Mouse (Mus musculus) C2C12 (cell line): ENCODE results near the gene Hes7. TPM values are rescaled to one million over a fixed set of nuclear protein-coding genes. Genes with fewer than 3 reads are reported as not detected.

ENCODE experiments used
- H3K27me3 ChIP-seq: one replicate; pipeline ENCODE4 v1.6.1; 2011; ENCODE audit not compliant: control insufficient read depth, insufficient read depth, insufficient read length
- H3K36me3 ChIP-seq: one replicate; pipeline ENCODE4 v1.6.1; 2011; ENCODE audit not compliant: control insufficient read depth, insufficient read depth
- H3K4me3 ChIP-seq: one replicate; pipeline ENCODE4 v1.5.1; 2011; ENCODE audit warnings: mild to moderate bottlenecking, control low read depth; ENCODE audit not compliant: poor library complexity, insufficient read depth, severe bottlenecking
- H3K79me2 ChIP-seq: one replicate; pipeline ENCODE4 v1.6.1; 2011; ENCODE audit not compliant: control insufficient read depth, insufficient read depth
- H3K79me3 ChIP-seq: one replicate; pipeline ENCODE4 v1.6.1; 2011; ENCODE audit warnings: low read depth, control low read depth
- H3ac ChIP-seq: one replicate; pipeline ENCODE3; 2011; ENCODE audit warnings: low read depth; ENCODE audit not compliant: control insufficient read depth, insufficient read length
- CEBPB ChIP-seq: IDR thresholded peaks from one replicate; pipeline ENCODE4 v1.6.1; 2011; ENCODE audit warnings: low read depth, mild to moderate bottlenecking, control low read depth, moderate library complexity
- CTCF ChIP-seq: IDR thresholded peaks from one replicate; pipeline ENCODE4 v1.5.1; 2011; ENCODE audit not compliant: control insufficient read depth, insufficient read depth, insufficient read length
- FOSL1 ChIP-seq: IDR thresholded peaks from one replicate; pipeline ENCODE4 v1.8.0; 2011; ENCODE audit warnings: mild to moderate bottlenecking, low read length; ENCODE audit not compliant: poor library complexity, insufficient read depth, severe bottlenecking
- MAX ChIP-seq: IDR thresholded peaks from one replicate; pipeline ENCODE4 v1.6.1; 2011; ENCODE audit warnings: mild to moderate bottlenecking, control low read depth
- MYOD1 ChIP-seq: IDR thresholded peaks from one replicate; pipeline ENCODE4 v1.6.1; 2011; ENCODE audit warnings: low read depth; ENCODE audit not compliant: control insufficient read depth, insufficient read length
- MYOG ChIP-seq: IDR thresholded peaks from one replicate; pipeline ENCODE4 v1.6.1; 2011; ENCODE audit not compliant: control insufficient read depth, insufficient read length; ENCODE audit errors: extremely low read depth
- USF1 ChIP-seq: IDR thresholded peaks from one replicate; pipeline ENCODE4 v1.6.1; 2011; ENCODE audit warnings: low read depth, mild to moderate bottlenecking, control low read depth, moderate library complexity
- polyA plus RNA-seq: library from polyadenylated mRNA; unstranded; fragments of >200 nt; fragmentation: generic; extraction: Trizol; gene quantifications from one replicate; pipeline ENCODE4 v1.2.1, GENCODE M21; 2012; ENCODE audit warnings: missing spikeins

The Hes7 gene
- polyA plus RNA-seq, 1 experiment: 0.06 TPM

DNA sequence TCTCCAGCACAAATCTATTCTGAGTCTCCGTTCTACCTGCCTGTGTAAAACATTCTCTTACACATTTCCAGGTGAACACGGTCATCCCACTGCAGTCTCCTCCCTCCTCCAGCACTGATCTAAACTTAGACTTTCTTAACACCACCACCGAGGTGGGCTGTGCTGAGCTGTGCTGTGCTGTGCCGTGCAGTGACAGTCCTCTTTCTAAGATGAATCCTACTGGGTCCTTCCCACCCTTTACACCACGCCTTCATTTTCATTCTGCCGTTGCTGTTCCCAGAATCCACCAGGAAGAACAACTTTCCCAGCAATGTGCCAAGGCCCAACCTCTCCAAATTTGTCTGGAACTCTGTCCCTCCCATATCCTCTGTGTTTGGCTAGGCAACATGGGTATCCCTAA, 33.8 kb upstream of the Hes7 start:
- no peak overlapping the region for H3K4me3 ChIP-seq
- H3K79me3 ChIP-seq: peaks cover 18% of the 10 kb centered on the region
- TF ChIP-seq CEBPB (no peak), CTCF (no peak), USF1 (no peak), FOSL1 (no peak), MAX (no peak), MYOG (no peak), MYOD1 (no peak)
- H3K79me2 ChIP-seq: peaks cover 29% of the 10 kb centered on the region
- H3K27me3 ChIP-seq: no peaks in the 10 kb centered on the region
- peaks cover 13% of the 10 kb centered on the region for H3K36me3 ChIP-seq
- H3ac ChIP-seq: no peak overlapping the region

DNA sequence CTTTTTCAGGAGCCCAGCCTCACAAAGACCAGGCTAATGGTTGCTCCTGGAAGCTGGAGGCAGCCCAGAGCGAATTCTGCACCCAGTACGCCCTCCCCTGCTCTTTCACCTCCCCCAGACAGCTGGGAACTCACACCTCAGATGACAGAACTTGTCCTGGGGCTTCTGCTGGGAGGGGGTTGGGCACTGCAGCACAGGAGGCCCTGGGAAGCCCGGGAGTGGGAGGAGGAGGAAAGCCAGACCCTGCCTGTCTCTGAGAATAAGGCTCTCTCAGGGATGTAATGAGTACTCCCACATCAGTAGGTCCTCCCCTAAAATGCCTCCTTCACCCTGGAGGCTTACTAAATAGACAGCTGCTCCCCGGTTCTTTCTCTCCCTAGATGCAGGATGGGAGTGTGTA, 33.1 kb upstream of the Hes7 start:
- Histone ChIP-seq H3K27me3 (no peaks in the 10 kb centered on the region), H3K36me3 (peaks cover 17% of the 10 kb centered on the region), H3K4me3 (no peak overlapping the region), H3ac (no peak overlapping the region), H3K79me3 (peaks cover 18% of the 10 kb centered on the region), H3K79me2 (peaks cover 36% of the 10 kb centered on the region)
- no peak for TF ChIP-seq MYOD1
- TF ChIP-seq CEBPB: no peak
- no peak for TF ChIP-seq USF1
- TF ChIP-seq CTCF: no peak
- no peak for TF ChIP-seq MAX
- no peak for TF ChIP-seq FOSL1
- TF ChIP-seq MYOG: no peak

DNA sequence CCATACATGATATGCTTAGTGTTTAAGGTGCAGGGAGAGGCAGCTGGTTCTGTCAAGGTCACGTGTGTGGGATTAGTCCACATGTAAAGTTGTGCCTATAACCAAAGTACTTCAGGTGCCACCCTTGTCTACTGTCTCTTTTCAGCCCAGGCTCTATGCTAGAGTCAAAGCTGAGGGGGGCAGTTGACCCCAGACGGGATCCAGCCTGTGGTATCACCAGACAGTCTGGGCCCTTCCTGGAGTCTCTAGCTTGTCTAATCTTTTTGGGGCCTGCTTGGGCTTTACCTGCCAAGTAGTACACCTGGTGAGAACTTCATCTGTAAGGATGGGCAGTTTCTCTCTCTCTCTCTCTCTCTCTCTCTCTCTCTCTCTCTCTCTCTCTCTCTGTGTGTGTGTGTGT, 32.6 kb upstream of the Hes7 start:
- H3K27me3 ChIP-seq: no peaks in the 10 kb centered on the region
- peaks cover 36% of the 10 kb centered on the region for H3K79me2 ChIP-seq
- no peak overlapping the region for H3ac ChIP-seq
- peaks cover 19% of the 10 kb centered on the region for H3K36me3 ChIP-seq
- TF ChIP-seq MYOD1 (no peak), MYOG (no peak), USF1 (no peak), MAX (no peak), CTCF (no peak), CEBPB (no peak), FOSL1 (no peak)
- H3K79me3 ChIP-seq: peaks cover 18% of the 10 kb centered on the region
- H3K4me3 ChIP-seq: no peak overlapping the region

DNA sequence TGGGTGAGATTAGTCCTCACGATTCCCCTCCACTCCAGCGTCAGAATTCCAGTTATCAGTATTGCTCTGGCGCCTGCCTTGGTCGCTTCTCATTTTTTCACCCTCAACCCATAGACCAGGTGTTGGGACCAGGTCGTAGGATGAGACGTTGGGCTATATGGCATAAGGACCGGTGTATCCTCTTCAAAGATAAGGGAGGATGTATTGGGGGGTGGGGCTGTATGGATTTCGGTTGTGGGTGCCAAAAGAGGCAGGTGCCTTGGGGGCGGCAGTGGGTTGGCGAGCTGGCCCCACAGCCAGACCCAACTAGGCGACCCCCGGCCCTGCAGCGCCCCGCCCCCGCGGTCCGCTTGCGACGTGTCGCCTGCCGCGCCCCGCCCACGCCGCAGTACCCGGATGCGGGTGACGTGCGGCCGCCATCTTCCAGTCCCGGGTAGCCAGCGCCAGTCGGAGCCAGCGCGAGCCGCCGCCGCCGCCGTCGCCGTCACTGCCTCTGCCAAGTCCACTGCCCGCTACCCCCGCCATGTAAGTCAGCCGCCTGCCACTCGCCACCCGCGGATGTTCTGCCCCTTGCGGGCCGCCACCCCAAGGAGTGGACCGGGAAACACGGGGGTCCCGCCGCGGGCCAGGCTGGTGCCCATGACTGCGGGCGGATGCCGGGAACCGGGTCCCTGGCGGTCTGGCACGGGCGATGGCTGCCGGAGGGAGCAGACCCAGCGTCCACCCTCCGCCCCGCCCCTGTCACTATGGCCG, 31.9 kb upstream of the Hes7 start, which contains the start of gene Vamp2:
Gene Vamp2, plus strand, starts transcription at position 388 of the 753 bp plus-strand sequence.
- H3K27me3 ChIP-seq: no peaks in the 10 kb centered on the region
- peaks cover 36% of the 10 kb centered on the region for H3K79me2 ChIP-seq
- H3ac ChIP-seq: peak within 1 kb of the TSS; percentile 95
- H3K4me3 ChIP-seq: peak within 1 kb of the TSS; percentile 97
- TF ChIP-seq USF1: no peak
- TF ChIP-seq FOSL1: no peak
- no peak for TF ChIP-seq MYOG
- TF ChIP-seq CTCF: no peak
- TF ChIP-seq MYOD1: no peak
- TF ChIP-seq CEBPB: no peak
- no peak for TF ChIP-seq MAX
- H3K36me3 ChIP-seq: peaks cover 22% of the 10 kb centered on the region
- H3K79me3 ChIP-seq: peaks cover 18% of the 10 kb centered on the region

DNA sequence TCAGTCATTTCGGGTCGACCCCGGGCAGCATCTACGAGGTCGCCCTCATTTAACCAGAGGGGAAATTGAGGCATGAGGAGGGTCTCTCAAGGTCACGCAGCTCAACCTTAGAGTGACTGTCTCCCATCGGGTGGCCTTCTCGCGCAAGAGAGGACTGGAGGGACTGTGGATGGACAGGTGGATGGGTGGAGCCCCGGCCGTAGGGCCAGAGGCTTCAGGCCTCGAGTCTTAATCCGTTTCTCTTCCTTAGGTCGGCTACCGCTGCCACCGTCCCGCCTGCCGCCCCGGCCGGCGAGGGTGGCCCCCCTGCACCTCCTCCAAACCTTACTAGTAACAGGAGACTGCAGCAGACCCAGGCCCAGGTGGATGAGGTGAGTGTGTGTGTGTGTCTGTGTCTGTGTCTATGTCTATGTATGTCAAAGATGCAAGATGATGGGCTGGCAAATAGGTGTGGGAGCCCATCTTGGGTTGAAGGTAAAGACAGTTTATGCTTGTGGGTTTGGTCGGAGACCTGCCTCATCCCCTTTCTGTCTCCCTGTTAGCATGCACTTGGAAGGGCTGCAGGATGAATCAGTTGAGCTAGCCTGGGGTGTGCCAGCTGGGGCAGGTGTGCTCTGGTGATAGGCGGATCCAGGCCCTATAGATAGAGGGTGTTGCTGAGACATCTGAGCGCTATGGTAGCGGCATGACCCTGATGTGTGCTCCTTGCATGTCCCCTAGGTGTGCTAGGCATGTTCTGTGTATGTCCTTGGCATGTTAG, 31.2 kb upstream of the Hes7 start:
- TF ChIP-seq MYOD1: no peak
- TF ChIP-seq FOSL1: no peak
- TF ChIP-seq CTCF: no peak
- TF ChIP-seq USF1: no peak
- TF ChIP-seq MYOG: no peak
- TF ChIP-seq MAX: no peak
- TF ChIP-seq CEBPB: no peak

More for the DNA sequence above, 31.2 kb upstream of the Hes7 start:
- Histone ChIP-seq H3K36me3 (peaks cover 22% of the 10 kb centered on the region), H3K4me3 (peak overlapping the region; percentile 97), H3K79me2 (peaks cover 36% of the 10 kb centered on the region), H3ac (peak overlapping the region; percentile 95), H3K27me3 (no peaks in the 10 kb centered on the region), H3K79me3 (peaks cover 18% of the 10 kb centered on the region)
